Mouse (Mus musculus) megakaryocyte, embryonic 14.5 days (primary cell): ENCODE measurements at regions not wholly inside any gene's neighbourhood (a gene's known extent, or its start where the extent isn't known, plus 50 kb on each side); places are given as distances from the start of the nearest gene placed in this dataset.

Experiments
- FLI1 ChIP-seq: IDR thresholded peaks from 2 replicates; pipeline ENCODE4 v1.6.1; 2012; ENCODE audit warnings: low read length, inconsistent platforms, mixed read lengths
- GATA1 ChIP-seq: IDR thresholded peaks from 3 replicates; pipeline ENCODE4 v1.6.1; 2012; ENCODE audit warnings: mixed read lengths, low read length, inconsistent platforms, borderline replicate concordance

DNA sequence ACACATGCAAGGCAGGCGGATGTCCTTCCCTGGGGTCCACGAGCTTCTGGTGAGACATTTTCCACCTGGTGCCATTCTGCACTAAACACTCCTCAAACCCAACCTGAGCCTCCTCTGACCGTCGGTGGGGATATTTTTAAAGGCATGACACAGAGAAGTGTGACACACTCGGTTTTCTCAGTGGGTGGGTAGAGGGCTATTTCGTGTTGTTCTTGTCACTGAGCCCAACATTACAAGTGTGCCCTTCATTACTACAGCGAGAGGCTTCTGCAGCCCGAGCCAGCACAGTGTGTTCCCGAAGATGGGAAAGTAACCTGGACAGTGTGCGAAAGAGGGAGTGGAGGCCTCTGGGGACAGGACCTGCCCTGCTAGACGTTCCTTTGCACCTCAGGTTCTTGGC lies 171.0 kb upstream of the Sox9 start:
- no peak for TF ChIP-seq GATA1
- no peak for TF ChIP-seq FLI1
